ENCODE assay signal across 9 mouse cellular contexts in genomic region chr13:28424446-28425059, GRCm38 (mm10).
A peak's percentile ranks its signal among the peaks of the same experiment; 100 is the strongest.
DNase-seq lines count a peak whose midpoint lies in the region; ATAC-seq and TF ChIP-seq lines count a peak whose summit lies in the region.
"Had no signal": no experiment of that assay in that cellular context is flagged by ENCODE, and none has a peak within 500 bp of the region (broad histone marks: within the 10 kb centered on the region; RNA-seq: fewer than 3 reads in every experiment).

No protein-coding gene starts in this region.

- no peaks in the 10 kb centered on the region for H3K27me3 ChIP-seq in kidney, adult 2 months (replicated peaks; ENCODE audit: control insufficient read depth, insufficient read depth, low read length)
- no peaks in the 10 kb centered on the region for H3K27me3 ChIP-seq in forebrain, embryonic 13.5 days
- H3K27me3 ChIP-seq in hindbrain, embryonic 12.5 days: no peaks in the 10 kb centered on the region
- H3K27me3 ChIP-seq: limb, embryonic 12.5 days had no signal

- H3K4me3 ChIP-seq in kidney, adult 2 months (ENCODE audit: insufficient read depth, low read depth, low read length): no peak overlapping the region
- H3K4me3 ChIP-seq in forebrain, embryonic 13.5 days: no peak overlapping the region
- H3K4me3 ChIP-seq in hindbrain, embryonic 12.5 days: no peak overlapping the region
- H3K4me3 ChIP-seq: limb, embryonic 12.5 days had no signal

- H3K4me2 ChIP-seq in forebrain, embryonic 13.5 days: no peak overlapping the region
- no peak overlapping the region for H3K4me2 ChIP-seq in hindbrain, embryonic 12.5 days (replicated peaks)
- H3K4me2 ChIP-seq: limb, embryonic 12.5 days had no signal

- TF ChIP-seq POLR2A in kidney, adult 2 months (IDR thresholded peaks at IDR 0.05; ENCODE audit: low read depth, low read length): no peak

- H3K9me3 ChIP-seq in forebrain, embryonic 13.5 days (replicated peaks): no peaks in the 10 kb centered on the region
- H3K9me3 ChIP-seq in hindbrain, embryonic 12.5 days (replicated peaks): no peaks in the 10 kb centered on the region
- H3K9me3 ChIP-seq: limb, embryonic 12.5 days had no signal

- H3K9ac ChIP-seq in forebrain, embryonic 13.5 days: no peak overlapping the region
- no peak overlapping the region for H3K9ac ChIP-seq in hindbrain, embryonic 12.5 days
- H3K9ac ChIP-seq: limb, embryonic 12.5 days had no signal

- ATAC-seq in forebrain, embryonic 13.5 days: no peak
- ATAC-seq in hindbrain, embryonic 12.5 days (ENCODE audit: low FRiP score): no peak
- ATAC-seq in inflammation-experienced regulatory T-cells, adult 6 months: no peak

- no peaks in the 10 kb centered on the region for H3K36me3 ChIP-seq in kidney, adult 2 months (ENCODE audit: control insufficient read depth, insufficient read depth, low read length)
- no peaks in the 10 kb centered on the region for H3K36me3 ChIP-seq in forebrain, embryonic 13.5 days (ENCODE audit: poor library complexity, severe bottlenecking)
- H3K36me3 ChIP-seq in hindbrain, embryonic 12.5 days: no peaks in the 10 kb centered on the region
- H3K36me3 ChIP-seq: limb, embryonic 12.5 days had no signal

- TF ChIP-seq CTCF in kidney, adult 2 months (conservative IDR thresholded peaks at IDR 0.05; ENCODE audit: insufficient read depth, insufficient read length, low read depth, low read length): no peak

- H3K4me1 ChIP-seq in kidney, adult 2 months (ENCODE audit: control insufficient read depth, insufficient read depth, low read length): peaks cover 5% of the 10 kb centered on the region; the same call in 1 of the 2 replicates
- H3K4me1 ChIP-seq in forebrain, embryonic 13.5 days: peaks cover 42% of the 10 kb centered on the region
- H3K4me1 ChIP-seq in hindbrain, embryonic 12.5 days: peaks cover 21% of the 10 kb centered on the region

- H3K27ac ChIP-seq in kidney, adult 2 months (ENCODE audit: insufficient read depth, low read depth, low read length): no peak overlapping the region
- peak overlapping the region; percentile 15 for H3K27ac ChIP-seq in forebrain, embryonic 13.5 days
- peak overlapping the region; percentile 55 for H3K27ac ChIP-seq in hindbrain, embryonic 12.5 days
- H3K27ac ChIP-seq: limb, embryonic 12.5 days had no signal

- WGBS in kidney, adult 2 months: 22% methylated on average over 8 of the region's 8 CpGs
- 36% methylated on average over 8 of the region's 8 CpGs for WGBS in forebrain, embryonic 13.5 days
- WGBS in hindbrain, embryonic 12.5 days: 31% methylated on average over 8 of the region's 8 CpGs

- peak; percentile 53 for DNase-seq in kidney, adult 2 months
- DNase-seq in kidney, adult 8-10 months: no peak
- DNase-seq in lung, postnatal 10 days: peak; percentile 41
- no peak for DNase-seq in natural killer cell, adult 2 months (ENCODE audit: low spot score in 2 of 2)
- DNase-seq in layer of hippocampus, postnatal 10 days (ENCODE audit: low spot score in 2 of 2): no peak

Comparison
In these comparisons a context has a peak if more than half of its experiments do, and no peak if none do; other contexts are left out.
1. DNase-seq: peak in kidney, adult 2 months (single experiment) and lung, postnatal 10 days (single experiment); none in kidney, adult 8-10 months (0 of 2), natural killer cell, adult 2 months (0 of 2) and layer of hippocampus, postnatal 10 days (0 of 2).